Mouse (Mus musculus) MEL (cell line): Measurements from ENCODE around the gene Il3ra. TPM values are rescaled to one million over a fixed set of nuclear protein-coding genes. Genes with fewer than 3 reads are reported as not detected.

Source experiments
- DNase-seq: peaks from one replicate; pipeline ENCODE4 v3.0.0; 2011; ENCODE audit warnings: low read depth, low spot score
- H3K27ac ChIP-seq: 2 replicates; pipeline ENCODE4 v1.5.1; 2012; ENCODE audit warnings: low read depth, mild to moderate bottlenecking, control low read depth, low read length, moderate library complexity; ENCODE audit not compliant: control insufficient read depth
- H3K27me3 ChIP-seq, 2 experiments: fragments of 150-350 bp in 1 of 2; sonication (generic) in 1 of 2; 2 replicates each; pipeline ENCODE4 v1.6.1; 2012; ENCODE audit warnings: low read length in 2 of 2, mild to moderate bottlenecking in 2 of 2, improper control_type of control experiment in 1 of 2, moderate library complexity in 1 of 2; ENCODE audit not compliant: insufficient read depth in 2 of 2, control insufficient read depth in 1 of 2
- H3K36me3 ChIP-seq, 2 experiments: 2 replicates each; pipeline ENCODE4 v1.6.1; 2012 to 2014; ENCODE audit warnings: low read length in 2 of 2, improper control_type of control experiment in 1 of 2, inconsistent platforms in 1 of 2, mild to moderate bottlenecking in 1 of 2; ENCODE audit not compliant: insufficient read depth in 2 of 2, control insufficient read depth in 1 of 2
- H3K4me1 ChIP-seq, 2 experiments: fragments of 150-350 bp in 1 of 2; sonication (generic) in 1 of 2; 2 replicates each; pipeline ENCODE4 v1.6.1; 2012; ENCODE audit warnings: low read length in 2 of 2, improper control_type of control experiment in 1 of 2, mild to moderate bottlenecking in 1 of 2; ENCODE audit not compliant: insufficient read depth in 2 of 2, control insufficient read depth in 1 of 2
- H3K4me3 ChIP-seq, 2 experiments: fragments of 150-350 bp in 1 of 2; sonication (generic) in 1 of 2; 2 replicates each; pipeline ENCODE4 v1.5.1; 2012; ENCODE audit warnings: low read depth in 2 of 2, low read length in 2 of 2, mild to moderate bottlenecking in 2 of 2, moderate library complexity in 2 of 2, control low read depth in 1 of 2, improper control_type of control experiment in 1 of 2; ENCODE audit not compliant: control insufficient read depth in 1 of 2, insufficient read depth in 1 of 2
- H3K79me2 ChIP-seq: 2 replicates; pipeline ENCODE4 v1.6.1; 2012; ENCODE audit warnings: mild to moderate bottlenecking, low read length, moderate library complexity; ENCODE audit not compliant: control insufficient read depth, poor library complexity, insufficient read depth
- H3K9ac ChIP-seq: 2 replicates; pipeline ENCODE4 v1.6.1; 2012; ENCODE audit warnings: low read depth, mild to moderate bottlenecking, control low read depth, low read length, moderate library complexity; ENCODE audit not compliant: control insufficient read depth, poor library complexity, severe bottlenecking
- H3K9me3 ChIP-seq: fragments of 150-350 bp; sonication (generic); replicated peaks from 2 replicates; pipeline ENCODE4 v1.6.1; 2012; ENCODE audit warnings: mild to moderate bottlenecking, low read length, improper control_type of control experiment, moderate library complexity; ENCODE audit not compliant: insufficient read depth
- CHD1 ChIP-seq: IDR thresholded peaks from 2 replicates; pipeline ENCODE4 v1.6.1; 2012; ENCODE audit warnings: low read depth, mild to moderate bottlenecking, inconsistent platforms, low read length, improper control_type of control experiment
- E2F4 ChIP-seq: IDR thresholded peaks from 2 replicates; pipeline ENCODE4 v1.6.1; 2011; ENCODE audit warnings: low read depth, low read length, improper control_type of control experiment, borderline replicate concordance
- EP300 ChIP-seq, 2 experiments: IDR thresholded peaks; 2 replicates each; pipeline ENCODE4 v1.6.1; 2011; ENCODE audit warnings: improper control_type of control experiment in 2 of 2, low read length in 2 of 2, low read depth in 1 of 2, mild to moderate bottlenecking in 1 of 2
- ETS1 ChIP-seq: IDR thresholded peaks from 2 replicates; pipeline ENCODE4 v1.6.1; 2012; ENCODE audit warnings: low read depth, mild to moderate bottlenecking, inconsistent platforms, low read length, improper control_type of control experiment, moderate library complexity
- GATA1 ChIP-seq: IDR thresholded peaks from 2 replicates; pipeline ENCODE4 v1.6.1; 2011; ENCODE audit warnings: low read depth, low read length, improper control_type of control experiment
- HCFC1 ChIP-seq: IDR thresholded peaks from 2 replicates; pipeline ENCODE4 v1.6.1; 2012; ENCODE audit warnings: low read depth, mild to moderate bottlenecking, inconsistent platforms, low read length, improper control_type of control experiment, moderate library complexity
- NELFE ChIP-seq: IDR thresholded peaks from 2 replicates; pipeline ENCODE4 v1.6.1; 2011; ENCODE audit warnings: low read depth, low read length, improper control_type of control experiment
- POLR2A ChIP-seq, 2 experiments: IDR thresholded peaks; 2 replicates each; pipeline ENCODE4 v1.6.1; 2011 to 2012; ENCODE audit warnings: low read length in 2 of 2, mild to moderate bottlenecking in 2 of 2, control low read depth in 1 of 2, improper control_type of control experiment in 1 of 2, low read depth in 1 of 2, moderate library complexity in 1 of 2; ENCODE audit not compliant: control insufficient read depth in 1 of 2, insufficient read depth in 1 of 2, poor library complexity in 1 of 2
- POLR2AphosphoS2 ChIP-seq: IDR thresholded peaks from 2 replicates; pipeline ENCODE4 v1.6.1; 2011; ENCODE audit warnings: low read length, improper control_type of control experiment
- POLR2AphosphoS5 ChIP-seq: IDR thresholded peaks from 2 replicates; pipeline ENCODE4 v1.6.1; 2012; ENCODE audit warnings: low read depth, borderline replicate concordance, mild to moderate bottlenecking, inconsistent platforms, low read length, moderate library complexity, mixed read lengths
- UBTF ChIP-seq: IDR thresholded peaks from 2 replicates; pipeline ENCODE4 v1.6.1; 2012; ENCODE audit warnings: low read depth, mild to moderate bottlenecking, inconsistent platforms, low read length, improper control_type of control experiment, moderate library complexity, borderline replicate concordance; ENCODE audit not compliant: insufficient read depth
- ZC3H11A ChIP-seq: IDR thresholded peaks from 2 replicates; pipeline ENCODE4 v1.6.1; 2012; ENCODE audit warnings: low read depth, mild to moderate bottlenecking, inconsistent platforms, low read length, improper control_type of control experiment
- ZNF384 ChIP-seq: IDR thresholded peaks from 2 replicates; pipeline ENCODE4 v1.6.1; 2012; ENCODE audit warnings: low read depth, mild to moderate bottlenecking, inconsistent platforms, low read length, improper control_type of control experiment
- polyA plus RNA-seq, 2 experiments: library from polyadenylated mRNA; stranded (reverse) in 1 of 2; unstranded in 1 of 2; fragments of >175 nt in 1 of 2; fragments of >200 nt in 1 of 2; gene quantifications; 2 replicates each; pipeline versions ENCODE4 v1.2.1 to v1.2.4; 2012; ENCODE audit warnings: low replicate concordance in 2 of 2, low read depth in 1 of 2; ENCODE audit not compliant: insufficient read length in 2 of 2, insufficient read depth in 1 of 2, missing spikeins in 1 of 2
- total RNA-seq: library from RNA; depleted of rRNA; stranded (reverse); fragments of 300-350 nt; gene quantifications from 2 replicates; pipeline ENCODE4 v1.2.3, GENCODE M21; 2012

The Il3ra gene
- total and polyA plus RNA-seq, 3 experiments: 0.42 to 0.74 TPM; not detected in 1

- H3K9me3 ChIP-seq: no peaks in the 10 kb centered on the region; the same call in 1 of the 2 replicates
- H3K36me3 ChIP-seq: no peaks in the 10 kb centered on the region
- TF ChIP-seq ETS1: no peak
- no peak for TF ChIP-seq POLR2A (IDR thresholded peaks at IDR 0.05; ENCODE audit: control insufficient read depth in 1 of 2, insufficient read depth in 1 of 2, low read depth in 1 of 2, low read length in 2 of 2, poor library complexity in 1 of 2)
- TF ChIP-seq POLR2AphosphoS5: no peak
- no peak for TF ChIP-seq CHD1
- TF ChIP-seq ZC3H11A: no peak
- TF ChIP-seq UBTF: no peak
- no peak for TF ChIP-seq HCFC1
- no peak for TF ChIP-seq E2F4
- TF ChIP-seq NELFE: no peak
- no peak for TF ChIP-seq EP300 (IDR thresholded peaks at IDR 0.05; ENCODE audit: low read depth in 1 of 2, low read length in 2 of 2)
- H3K27ac ChIP-seq: no peak overlapping the region
- no peak overlapping the region for H3K4me3 ChIP-seq
- peak; percentile 43 for DNase-seq
- no peak overlapping the region for H3K9ac ChIP-seq
- no peaks in the 10 kb centered on the region for H3K4me1 ChIP-seq
- no peaks in the 10 kb centered on the region for H3K27me3 ChIP-seq
- no peaks in the 10 kb centered on the region for H3K79me2 ChIP-seq
These were observed 2.0 kb downstream of the Il3ra start for GRCm38 (mm10) chr14:14347836-14348621.

- no peaks in the 10 kb centered on the region; the same call in 1 of the 2 replicates for H3K9me3 ChIP-seq
These were observed 2.8 kb downstream of the Il3ra start for GRCm38 (mm10) chr14:14348674-14349401.

More at GRCm38 (mm10) chr14:14348674-14349401, 2.8 kb downstream of the Il3ra start:
- no peaks in the 10 kb centered on the region for H3K36me3 ChIP-seq
- DNase-seq: no peak
- H3K4me1 ChIP-seq: no peaks in the 10 kb centered on the region
- H3K9ac ChIP-seq: no peak overlapping the region
- H3K79me2 ChIP-seq: no peaks in the 10 kb centered on the region
- H3K27ac ChIP-seq: no peak overlapping the region
- no peaks in the 10 kb centered on the region for H3K27me3 ChIP-seq
- H3K4me3 ChIP-seq: no peak overlapping the region
- TF ChIP-seq ZNF384: no peak
- no peak for TF ChIP-seq GATA1
- TF ChIP-seq POLR2AphosphoS2: no peak
